17 mouse cellular contexts compared by ENCODE assay signal in the genomic region with DNA sequence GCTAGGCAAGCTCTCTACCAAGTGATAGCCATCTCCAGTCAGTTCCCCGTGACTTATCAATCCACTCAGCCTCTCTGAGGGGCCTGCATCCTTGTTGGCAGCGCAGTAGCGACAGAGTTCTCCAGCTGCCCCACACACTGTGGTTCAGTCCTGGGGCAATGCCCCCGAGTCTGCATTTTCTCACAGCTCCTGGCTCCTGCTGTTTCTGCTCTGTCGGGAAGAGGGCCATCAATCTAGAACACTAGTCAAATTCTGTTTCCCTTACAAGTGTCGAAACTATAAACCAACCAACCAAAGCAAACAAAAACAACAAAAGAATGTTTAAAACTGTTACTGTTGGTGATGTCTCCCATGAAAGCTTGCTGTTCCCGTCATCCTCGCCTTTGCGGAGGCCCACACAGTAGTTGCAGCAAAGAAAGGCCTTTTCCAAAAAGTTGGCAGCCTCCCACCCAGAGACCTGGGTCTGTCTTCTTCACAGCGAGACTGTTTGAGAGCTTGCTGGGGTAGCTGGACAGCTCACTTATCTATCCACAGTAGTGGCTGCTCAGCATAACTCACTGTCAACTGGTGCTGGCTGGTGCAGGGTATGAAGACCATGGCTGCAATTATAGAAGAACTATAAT.
DNase-seq lines count a peak whose midpoint lies in the region; ATAC-seq and TF ChIP-seq lines count a peak whose summit lies in the region.
"Had no signal": no experiment of that assay in that cellular context is flagged by ENCODE, and none has a peak within 500 bp of the region (broad histone marks: within the 10 kb centered on the region; RNA-seq: fewer than 3 reads in every experiment).

No protein-coding gene starts in this region.

- no peak overlapping the region for H3K4me3 ChIP-seq in heart, embryonic 14.5 days (ENCODE audit: control insufficient read depth in 1 of 2, insufficient read depth in 1 of 2, low read depth in 1 of 2, low read length in 2 of 2)
- no peak overlapping the region for H3K4me3 ChIP-seq in kidney, postnatal 0 days (replicated peaks; ENCODE audit: low read depth, low read length)
- no peak overlapping the region for H3K4me3 ChIP-seq in kidney, embryonic 16.5 days (ENCODE audit: low read length)
- H3K4me3 ChIP-seq: embryonic facial prominence, embryonic 15.5 days; left cerebral cortex, adult 2 months; limb, embryonic 10.5 days; midbrain, embryonic 12.5 days had no signal

- no peaks in the 10 kb centered on the region for H3K9me3 ChIP-seq in heart, embryonic 14.5 days (ENCODE audit: control insufficient read depth, low read length)
- H3K9me3 ChIP-seq in kidney, postnatal 0 days (replicated peaks; ENCODE audit: low read length): no peaks in the 10 kb centered on the region
- no peaks in the 10 kb centered on the region for H3K9me3 ChIP-seq in kidney, embryonic 16.5 days (ENCODE audit: low read length)
- H3K9me3 ChIP-seq: embryonic facial prominence, embryonic 15.5 days; limb, embryonic 10.5 days; midbrain, embryonic 12.5 days had no signal

- peak; percentile 70; the same call in 1 of the 2 replicates for ATAC-seq in heart, embryonic 14.5 days (ENCODE audit: insufficient number of reproducible peaks, insufficient read depth, low FRiP score, low read depth)
- no peak for ATAC-seq in kidney, postnatal 0 days (replicated peaks; ENCODE audit: low FRiP score, low read depth)
- no peak for ATAC-seq in kidney, embryonic 16.5 days (ENCODE audit: low FRiP score, low TSS enrichment)

- DNase-seq in heart, adult 11 months: no peak
- DNase-seq in kidney, postnatal 0 days (ENCODE audit: low spot score): peak; percentile 42
- peak; percentile 51 for DNase-seq in heart, postnatal 4 days
- peak; percentile 52 for DNase-seq in lung, postnatal 36 days
- DNase-seq in urinary bladder, postnatal 4 days (ENCODE audit: low spot score in 2 of 2): no peak
- DNase-seq: cerebellum, adult 9-11 months; gastrocnemius, postnatal 14 days; kidney, postnatal 14 days; right cerebral cortex, postnatal 4 days; thymus, postnatal 36 days had no signal

- H3K9ac ChIP-seq in heart, embryonic 14.5 days (ENCODE audit: low read length): no peak overlapping the region
- H3K9ac ChIP-seq in kidney, postnatal 0 days (ENCODE audit: low read depth, low read length): no peak overlapping the region
- no peak overlapping the region for H3K9ac ChIP-seq in kidney, embryonic 16.5 days (replicated peaks; ENCODE audit: low read length)
- H3K9ac ChIP-seq: embryonic facial prominence, embryonic 15.5 days; midbrain, embryonic 12.5 days had no signal

- peaks cover 4% of the 10 kb centered on the region for H3K27me3 ChIP-seq in heart, embryonic 14.5 days (ENCODE audit: control insufficient read depth, insufficient read depth, low read length)
- H3K27me3 ChIP-seq in kidney, postnatal 0 days (ENCODE audit: insufficient read depth, low read length): no peaks in the 10 kb centered on the region; the same call in 1 of the 2 replicates
- peaks cover 21% of the 10 kb centered on the region for H3K27me3 ChIP-seq in kidney, embryonic 16.5 days (ENCODE audit: insufficient read depth, low read length)
- H3K27me3 ChIP-seq: embryonic facial prominence, embryonic 15.5 days had no signal

- H3K36me3 ChIP-seq in heart, embryonic 14.5 days (ENCODE audit: control insufficient read depth, insufficient read depth, low read length): no peaks in the 10 kb centered on the region
- H3K36me3 ChIP-seq in kidney, postnatal 0 days (ENCODE audit: insufficient read depth, low read length): no peaks in the 10 kb centered on the region
- no peaks in the 10 kb centered on the region for H3K36me3 ChIP-seq in kidney, embryonic 16.5 days (ENCODE audit: insufficient read depth, low read length)
- H3K36me3 ChIP-seq: embryonic facial prominence, embryonic 15.5 days; limb, embryonic 10.5 days; midbrain, embryonic 12.5 days had no signal

- no peak overlapping the region for H3K4me2 ChIP-seq in heart, embryonic 14.5 days (ENCODE audit: low read length)
- no peak overlapping the region for H3K4me2 ChIP-seq in kidney, postnatal 0 days (ENCODE audit: low read length)
- no peak overlapping the region for H3K4me2 ChIP-seq in kidney, embryonic 16.5 days (replicated peaks; ENCODE audit: low read depth, low read length)
- H3K4me2 ChIP-seq: embryonic facial prominence, embryonic 15.5 days; liver, embryonic 11.5 days; midbrain, embryonic 12.5 days had no signal

- 23% methylated on average over 10 of the region's 10 CpGs for WGBS in heart, embryonic 14.5 days
- 30% methylated on average over 10 of the region's 10 CpGs for WGBS in kidney, postnatal 0 days
- WGBS in kidney, embryonic 16.5 days: 30% methylated on average over 10 of the region's 10 CpGs

- H3K27ac ChIP-seq in heart, embryonic 14.5 days (replicated peaks in 1 of 2; ENCODE audit: control insufficient read depth in 1 of 2, insufficient read depth in 1 of 2, low read depth in 2 of 2, low read length in 2 of 2): peak overlapping the region; percentile 9 to 64
- H3K27ac ChIP-seq in kidney, postnatal 0 days: no peak overlapping the region
- H3K27ac ChIP-seq in kidney, embryonic 16.5 days (ENCODE audit: low read length): no peak overlapping the region
- H3K27ac ChIP-seq: embryonic facial prominence, embryonic 15.5 days; left cerebral cortex, adult 2 months; limb, embryonic 10.5 days; midbrain, embryonic 12.5 days had no signal

- no peak for TF ChIP-seq CTCF in kidney, postnatal 0 days (IDR thresholded peaks at IDR 0.05; ENCODE audit: low read depth)

- H3K4me1 ChIP-seq in heart, embryonic 14.5 days (ENCODE audit: control insufficient read depth in 2 of 2, insufficient read depth in 2 of 2, low read length in 2 of 2): peaks cover 25 to 37% of the 10 kb centered on the region in 2 experiments
- H3K4me1 ChIP-seq in kidney, postnatal 0 days (replicated peaks; ENCODE audit: insufficient read depth, low read length): peaks cover 3% of the 10 kb centered on the region; the same call in 1 of the 2 replicates
- H3K4me1 ChIP-seq in kidney, embryonic 16.5 days (ENCODE audit: insufficient read depth, low read length): peaks cover 14% of the 10 kb centered on the region
- H3K4me1 ChIP-seq: midbrain, embryonic 12.5 days had no signal

Comparison
In these comparisons a context has a peak if more than half of its experiments do, and no peak if none do; other contexts are left out.
1. DNase-seq: peak in kidney, postnatal 0 days (single experiment), heart, postnatal 4 days (single experiment) and lung, postnatal 36 days (single experiment); none in heart, adult 11 months (single experiment) and urinary bladder, postnatal 4 days (0 of 2).
2. H3K27ac ChIP-seq: peak in heart, embryonic 14.5 days (2 of 2); none in kidney, postnatal 0 days (single experiment) and kidney, embryonic 16.5 days (single experiment).